Mouse (Mus musculus): ENCODE measurements around the gene Pram1.
A peak's percentile ranks its signal among the peaks of the same experiment; 100 is the strongest.
"Not testable (repeated sequence)": the region's sequence is repeated elsewhere in the genome, so short reads cannot be mapped to it uniquely, and the experiment has no call there.

Gene Pram1

GRCm38 (mm10) chr17:33637516-33638276, at the start of gene Pram1:
TSS of gene Pram1 (plus strand) at chr17:33638056.
- DNase-seq (ENCODE audit: low read depth in 1 of 2, low spot score in 2 of 2) = peak in 1 of 2 experiments; percentile 35

- no peak for DNase-seq (ENCODE audit: low read depth in 1 of 2, low spot score in 2 of 2)
These were observed 40.6 kb upstream of the Pram1 start for GRCm38 (mm10) chr17:33597271-33597670.

- DNase-seq (ENCODE audit: low read depth in 1 of 2, low spot score in 2 of 2) = no peak
These were observed 39.4 kb upstream of the Pram1 start for GRCm38 (mm10) chr17:33598506-33598905.

DNA sequence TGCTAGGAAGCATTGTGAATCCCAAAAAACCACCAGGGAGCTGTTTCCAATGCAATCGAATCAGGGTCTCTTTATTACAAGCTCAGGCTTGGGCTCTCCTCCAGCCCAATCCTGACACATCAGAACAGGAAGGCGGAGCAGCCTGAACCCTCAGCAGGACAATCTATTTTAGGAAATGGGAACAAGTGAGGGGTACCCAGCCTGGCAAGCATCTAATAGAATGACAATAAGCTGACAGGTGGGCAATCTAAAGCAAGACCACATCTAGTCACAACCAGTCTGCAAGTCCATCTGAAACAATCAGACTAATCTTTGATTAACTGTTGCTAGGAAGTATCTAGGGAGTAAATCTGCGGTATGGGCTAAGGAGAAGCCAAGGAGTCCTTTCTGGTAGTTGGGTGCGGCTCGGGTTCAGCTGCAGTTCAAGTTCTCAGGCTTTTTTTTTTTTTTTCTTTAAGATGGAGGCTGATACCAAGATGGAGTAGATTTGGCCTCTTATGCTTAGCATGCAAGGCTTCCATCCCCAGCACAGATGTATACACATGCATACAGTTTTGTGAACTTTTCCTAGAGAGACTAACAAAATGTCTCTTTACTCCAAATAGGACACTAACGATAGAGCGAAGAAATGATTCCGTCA, 37.9 kb upstream of the Pram1 start:
- DNase-seq (ENCODE audit: low read depth in 1 of 2, low spot score in 2 of 2) = no peak

DNA sequence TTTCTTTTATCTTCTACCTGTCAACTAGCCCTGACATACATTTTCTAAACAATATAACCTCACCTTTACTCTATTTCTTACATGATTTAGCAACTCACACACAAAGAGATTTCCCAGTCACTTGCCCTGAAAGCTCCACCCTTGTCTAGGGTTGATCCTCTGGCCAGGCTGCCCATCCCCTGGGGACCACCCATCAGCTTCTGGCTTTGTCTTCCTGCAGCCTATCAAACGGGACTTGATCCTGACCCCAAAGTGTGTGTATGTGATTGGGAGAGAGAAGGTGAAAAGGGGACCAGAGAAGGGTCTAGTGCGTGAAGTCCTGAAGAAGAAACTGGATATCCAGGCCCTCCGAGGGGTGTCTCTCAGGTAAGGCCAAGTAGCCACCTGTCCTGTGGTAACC, 37.0 kb upstream of the Pram1 start:
- DNase-seq (ENCODE audit: low read depth in 1 of 2, low spot score in 2 of 2) = no peak

DNA sequence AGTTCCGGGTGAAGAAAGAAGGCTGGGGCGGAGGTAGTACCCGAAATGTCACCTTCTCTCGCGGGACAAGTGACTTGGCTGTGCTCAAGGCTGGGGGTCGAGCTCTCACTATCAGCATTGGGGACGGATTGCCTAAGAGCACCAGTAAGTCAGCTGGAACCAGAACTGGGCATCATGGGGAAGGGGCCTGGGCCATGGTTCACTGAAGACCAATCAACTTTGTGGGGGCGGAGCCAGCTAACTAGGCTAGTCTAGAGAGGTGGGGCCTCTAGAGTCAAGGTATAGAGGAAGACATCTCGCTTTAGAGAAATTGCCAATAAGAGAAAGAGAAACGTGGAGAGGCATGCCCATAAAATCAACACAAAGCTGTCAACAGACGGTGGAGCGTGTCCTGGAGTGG, 35.9 kb upstream of the Pram1 start:
- no peak for DNase-seq (ENCODE audit: low read depth in 1 of 2, low spot score in 2 of 2)

- no peak for DNase-seq (ENCODE audit: low read depth in 1 of 2, low spot score in 2 of 2)
These were observed 30.6 kb upstream of the Pram1 start for GRCm38 (mm10) chr17:33607273-33607672.

DNA sequence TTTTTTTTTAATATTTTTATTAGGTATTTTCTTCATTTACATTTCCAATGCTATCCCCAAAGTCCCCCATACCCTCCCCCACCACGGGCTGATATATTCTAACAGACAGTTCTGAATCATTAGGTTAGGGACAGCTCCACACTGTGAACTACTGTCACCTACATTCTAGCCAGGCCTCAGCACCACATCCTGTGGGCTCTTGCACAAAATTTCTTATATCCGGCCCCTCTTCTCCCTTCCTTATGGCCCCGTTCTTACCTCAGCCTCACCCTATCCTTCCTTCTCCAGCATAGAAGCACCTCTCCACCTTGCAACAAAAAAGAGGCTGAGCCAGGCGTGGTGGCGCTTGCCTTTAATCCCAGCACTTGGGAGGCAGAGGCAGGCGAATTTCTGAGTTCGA, 27.3 kb upstream of the Pram1 start:
- no peak for DNase-seq (ENCODE audit: low read depth in 1 of 2, low spot score in 2 of 2)

DNA sequence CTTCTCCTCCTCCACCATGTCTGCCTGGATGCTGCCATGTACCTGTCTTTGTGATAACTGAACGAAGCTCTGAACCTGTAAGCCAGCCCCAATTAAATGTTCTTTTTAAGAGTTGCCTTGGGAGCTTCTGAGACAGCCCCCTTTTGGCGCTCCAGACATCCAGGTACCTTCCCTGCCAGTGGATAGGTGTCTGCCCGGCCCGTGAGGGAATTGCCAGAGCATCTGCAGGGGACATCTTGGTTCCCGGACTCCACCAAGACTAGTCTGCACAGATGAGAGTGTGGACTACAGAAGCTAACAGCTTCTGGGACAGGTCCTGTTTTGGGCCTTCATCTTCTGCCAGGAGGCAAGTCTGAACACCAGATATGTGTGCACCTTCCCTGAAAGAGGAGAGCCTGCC, 24.1 kb upstream of the Pram1 start:
- DNase-seq (ENCODE audit: low read depth in 1 of 2, low spot score in 2 of 2) = not testable (repeated sequence)

DNA sequence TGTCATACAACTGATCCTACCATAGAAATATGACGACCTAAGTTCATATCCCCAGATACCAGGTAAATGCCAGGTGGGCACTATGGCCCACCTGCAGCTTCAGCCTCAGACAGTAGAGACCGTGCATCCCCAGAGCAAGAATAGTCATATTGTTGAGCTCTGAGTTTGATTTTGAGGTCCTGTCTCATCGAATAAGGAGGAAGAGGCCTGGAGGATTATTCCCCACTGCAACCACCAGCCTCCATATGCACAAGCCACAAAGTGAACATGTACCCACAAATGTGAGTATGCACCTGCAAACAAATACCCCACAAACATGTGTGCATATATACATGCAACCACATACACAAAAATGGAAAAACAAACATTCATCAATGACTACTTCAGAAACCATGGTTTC, 10.6 kb upstream of the Pram1 start:
- DNase-seq (ENCODE audit: low read depth in 1 of 2, low spot score in 2 of 2) = no peak

DNA sequence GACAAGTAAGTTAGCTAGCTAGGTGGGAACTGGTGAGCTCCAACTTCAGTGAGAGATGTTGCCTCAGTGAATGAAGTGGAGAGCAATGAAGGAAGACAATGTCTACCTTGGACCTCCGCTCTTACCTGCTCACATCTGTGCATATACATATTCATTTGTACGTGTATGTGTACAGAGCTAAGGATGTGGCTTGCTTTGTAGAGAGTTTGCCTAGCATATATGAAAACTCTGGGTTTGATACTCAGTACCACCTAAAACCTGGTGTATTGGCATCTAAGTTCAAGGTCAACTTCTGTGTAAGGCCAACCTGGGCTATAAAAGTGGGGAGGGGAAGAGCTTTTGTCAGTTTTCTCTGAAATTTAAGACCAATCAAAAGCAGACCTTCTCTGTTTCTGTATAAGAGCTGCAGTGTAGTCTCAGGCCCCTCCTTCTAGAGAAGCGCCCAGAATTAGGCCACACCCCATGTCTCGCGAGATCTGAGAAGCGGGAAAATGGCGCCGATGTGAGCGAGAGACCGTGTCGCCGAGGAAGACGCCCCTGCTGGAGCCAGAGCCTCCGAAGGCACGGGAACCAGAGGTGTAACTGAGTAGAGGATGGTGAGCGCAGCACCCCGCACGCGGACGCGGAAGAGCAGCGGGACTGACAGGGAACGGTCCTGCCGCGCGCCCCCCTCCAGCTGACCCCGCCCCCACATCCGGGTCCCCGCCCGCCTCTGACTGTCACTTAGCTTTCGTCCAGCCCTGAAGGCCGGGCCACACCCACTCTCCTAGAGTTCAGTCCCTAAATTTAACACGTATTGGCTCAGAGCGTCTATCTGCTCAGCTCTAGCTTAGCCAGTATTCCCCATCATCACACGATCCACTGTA, 9.0 kb upstream of the Pram1 start, which contains the start of gene Zfp414:
Zfp414 (plus strand) TSS at position 470 of the 866 bp plus-strand sequence.
- peak; percentile 77 to 89 for DNase-seq (ENCODE audit: low read depth in 1 of 2, low spot score in 2 of 2)

GRCm38 (mm10) chr17:33629487-33630125, 8.2 kb upstream of the Pram1 start:
- no peak for DNase-seq (ENCODE audit: low read depth in 1 of 2, low spot score in 2 of 2)

DNA sequence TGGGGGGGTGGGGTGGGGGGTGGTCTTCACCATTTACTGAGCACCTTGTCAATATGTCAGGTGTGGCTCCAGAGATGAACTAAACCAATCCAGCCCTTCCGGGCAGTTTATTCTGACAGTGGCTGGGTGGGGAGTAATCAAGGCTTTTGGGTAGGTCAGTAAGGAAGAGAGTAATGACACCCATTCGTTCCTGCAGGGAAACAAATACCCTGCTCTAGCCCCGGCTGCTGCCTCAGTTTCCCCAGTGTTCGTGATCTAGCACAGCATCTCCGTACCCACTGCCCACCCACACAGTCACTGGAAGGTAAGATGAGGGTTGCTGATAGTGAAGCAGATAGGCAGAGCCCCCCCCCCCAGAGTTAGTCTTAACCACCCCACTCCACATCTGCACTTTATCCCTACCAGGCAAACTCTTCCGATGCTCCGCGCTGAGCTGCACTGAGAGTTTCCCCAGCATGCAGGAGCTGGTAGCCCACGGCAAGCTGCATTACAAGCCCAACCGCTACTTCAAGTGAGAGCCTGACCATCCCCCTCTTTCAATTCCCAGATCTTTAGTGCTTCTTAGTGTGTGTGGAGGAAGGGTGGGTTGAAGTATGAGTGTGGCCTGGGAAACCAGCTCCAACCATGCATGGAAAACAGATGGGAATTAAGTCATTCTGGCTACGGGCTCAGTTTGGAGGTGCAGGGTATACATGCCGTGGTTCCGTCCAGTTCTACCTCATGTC, 7.5 kb upstream of the Pram1 start:
- no peak for DNase-seq (ENCODE audit: low read depth in 1 of 2, low spot score in 2 of 2)

DNA sequence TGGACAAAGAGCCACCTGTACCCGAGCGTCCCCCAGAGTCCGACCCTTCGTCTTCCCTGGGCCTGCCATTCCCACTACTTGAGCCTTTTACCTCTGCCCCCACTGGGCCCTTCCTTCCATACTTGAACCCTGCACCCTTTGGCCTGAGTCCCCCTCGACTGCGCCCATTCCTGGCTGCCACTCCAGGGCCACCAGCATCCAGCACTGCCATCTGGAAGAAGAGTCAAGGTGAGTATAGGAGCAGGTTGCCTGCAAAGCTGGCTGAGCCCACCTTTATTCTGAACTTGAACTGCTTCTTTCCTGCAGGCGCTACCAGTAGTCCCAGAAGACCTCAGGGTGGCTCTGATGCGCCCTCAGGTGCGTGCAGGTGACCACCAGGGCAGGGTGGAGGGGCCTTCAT, 6.6 kb upstream of the Pram1 start:
- no peak for DNase-seq (ENCODE audit: low read depth in 1 of 2, low spot score in 2 of 2)

DNA sequence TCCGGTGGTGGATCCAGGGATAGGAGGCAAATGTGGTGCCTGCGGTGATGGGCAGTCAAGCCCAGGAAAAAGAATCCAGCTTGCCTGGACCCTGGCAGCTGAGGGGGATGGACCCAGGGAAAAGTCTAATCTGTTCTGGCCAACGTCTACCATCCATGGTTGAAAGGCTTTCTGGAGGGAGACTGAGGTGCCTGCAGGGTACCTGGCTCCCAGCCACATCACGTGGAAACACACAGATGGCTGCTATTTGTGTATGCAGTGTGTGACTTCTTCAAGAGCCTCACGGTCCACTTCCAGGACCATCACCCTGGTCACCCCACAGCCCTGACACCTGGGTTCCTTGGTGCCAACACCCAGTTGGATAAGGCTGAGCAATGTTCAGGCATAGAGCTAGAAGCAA, 6.1 kb upstream of the Pram1 start:
- DNase-seq (ENCODE audit: low read depth in 1 of 2, low spot score in 2 of 2) = no peak

- no peak for DNase-seq (ENCODE audit: low read depth in 1 of 2, low spot score in 2 of 2)
These were observed 818 bp upstream of the Pram1 start for GRCm38 (mm10) chr17:33637038-33637437.

DNA sequence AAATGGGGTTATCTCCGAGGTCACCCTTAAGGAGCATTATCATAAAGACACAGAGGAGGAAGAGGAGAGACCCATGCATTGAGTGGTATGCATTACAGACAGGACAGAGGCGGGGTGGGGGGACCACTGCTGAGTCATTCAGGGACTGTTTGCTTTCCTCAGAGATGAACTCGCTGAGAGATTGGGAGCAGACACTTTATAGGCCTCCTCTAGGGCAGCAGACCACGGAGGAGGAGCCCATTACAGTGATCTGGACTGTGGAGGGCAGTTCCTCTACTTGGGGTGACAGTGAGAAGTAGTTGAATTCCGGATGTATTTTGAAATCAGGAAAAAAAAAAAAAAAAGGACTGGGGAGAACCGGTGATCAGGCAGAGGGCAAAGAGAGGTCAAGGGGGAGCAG, 1.9 kb downstream of the Pram1 start:
- DNase-seq (ENCODE audit: low read depth in 1 of 2, low spot score in 2 of 2) = no peak

DNA sequence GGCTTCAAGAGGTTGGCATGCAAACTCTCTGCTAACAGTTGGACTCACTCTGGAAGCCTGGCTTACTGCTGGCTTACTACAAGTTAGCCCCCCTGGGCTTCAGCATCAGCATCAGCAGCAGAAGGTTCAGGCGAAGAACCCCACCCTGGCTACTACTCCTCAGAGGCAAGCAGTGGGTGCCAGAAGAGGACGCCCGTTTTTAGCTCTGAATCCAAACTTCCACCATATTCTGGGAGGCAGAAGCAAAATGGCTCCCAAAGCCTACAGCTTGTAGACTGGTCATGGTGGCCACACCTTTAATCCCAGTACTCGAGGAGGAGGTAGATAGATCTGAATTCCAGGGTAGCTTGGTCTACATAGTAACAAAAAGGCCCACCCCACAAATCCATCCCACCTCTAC, 6.2 kb downstream of the Pram1 start:
- DNase-seq (ENCODE audit: low read depth in 1 of 2, low spot score in 2 of 2) = no peak

DNA sequence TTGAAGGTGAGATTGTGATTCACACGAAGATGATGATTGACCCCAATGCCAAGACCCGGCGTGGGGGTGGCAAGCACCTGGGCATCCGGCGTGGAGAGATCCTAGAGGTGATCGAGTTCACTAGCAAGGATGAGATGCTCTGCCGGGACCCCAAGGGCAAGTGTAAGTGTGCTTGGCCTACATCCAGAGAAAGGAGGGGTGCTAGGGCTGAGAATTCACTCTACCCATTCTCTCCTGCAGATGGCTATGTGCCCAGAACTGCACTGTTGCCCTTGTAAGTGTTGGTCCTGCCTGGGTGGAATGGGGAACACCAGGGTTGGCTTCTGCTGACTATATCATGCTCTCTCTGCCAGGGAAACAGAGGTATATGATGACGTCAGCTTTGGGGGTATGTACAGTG, 7.2 kb downstream of the Pram1 start:
- no peak for DNase-seq (ENCODE audit: low read depth in 1 of 2, low spot score in 2 of 2)

DNA sequence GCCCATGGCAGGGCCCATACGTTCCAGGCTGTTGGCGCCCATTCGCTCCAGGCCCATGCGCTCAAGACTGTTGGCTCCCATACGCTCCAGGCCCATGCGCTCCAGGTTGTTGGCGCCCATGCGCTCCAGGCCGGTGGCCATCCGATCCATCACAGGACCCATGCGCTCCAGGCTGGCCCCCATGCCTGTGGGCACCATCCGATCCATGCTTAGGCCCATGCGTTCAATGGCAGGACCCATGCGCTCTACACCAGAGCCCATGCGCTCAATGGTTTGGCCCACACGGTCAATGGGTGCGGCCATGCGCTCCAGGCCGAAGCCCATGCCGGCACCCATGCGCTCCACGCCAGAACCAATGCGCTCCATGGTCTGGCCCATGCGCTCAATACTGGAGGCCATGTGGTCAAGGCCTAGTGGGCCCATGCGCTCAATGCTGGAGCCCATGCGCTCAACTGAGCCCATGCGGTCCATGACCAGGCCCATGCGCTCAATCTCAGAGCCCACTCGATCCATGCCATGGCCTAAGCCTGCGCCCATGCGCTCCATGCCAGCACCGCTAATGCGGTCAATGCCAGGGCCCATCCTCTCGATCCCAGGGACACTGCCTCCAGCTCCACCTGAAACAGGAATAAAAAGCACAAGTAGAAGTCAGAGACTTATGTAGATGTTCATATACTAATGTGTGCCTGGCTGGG, 12.1 kb downstream of the Pram1 start:
- DNase-seq (ENCODE audit: low read depth in 1 of 2, low spot score in 2 of 2) = no peak

All from monocyte, adult 2 months (primary cell).